15 mouse cellular contexts compared by ENCODE assay signal in genomic region chr6:22348975-22349374, GRCm38 (mm10).
"Had no signal": no experiment of that assay in that cellular context is flagged by ENCODE, and none has a peak within 500 bp of the region (broad histone marks: within the 10 kb centered on the region; RNA-seq: fewer than 3 reads in every experiment).

No protein-coding gene starts in this region.

- H3K4me3 ChIP-seq: lung, embryonic 15.5 days; midbrain, embryonic 10.5 days; midbrain, embryonic 12.5 days; myocyte; neural tube, embryonic 13.5 days; neural tube, embryonic 15.5 days had no signal

- H3K36me3 ChIP-seq: lung, embryonic 15.5 days; midbrain, embryonic 10.5 days; midbrain, embryonic 12.5 days; neural tube, embryonic 13.5 days; neural tube, embryonic 15.5 days had no signal

- DNase-seq: lung, adult 2 months; lung, postnatal 14 days; lung, postnatal 36 days; midbrain, embryonic 14.5 days; retina, postnatal 1 day; right cerebral cortex, adult 18-20 months; right cerebral cortex, postnatal 25 days; right cerebral cortex, postnatal 4 days; spleen, adult 18-20 months had no signal

- H3K27ac ChIP-seq: lung, embryonic 15.5 days; midbrain, embryonic 10.5 days; midbrain, embryonic 12.5 days; neural tube, embryonic 13.5 days; neural tube, embryonic 15.5 days had no signal
